Mouse (Mus musculus): Measurements from ENCODE around the gene Fgfr2.

- TF ChIP-seq ZC3H11A (IDR thresholded peaks at IDR 0.05; ENCODE audit: borderline replicate concordance, low read depth, low read length) = no peak
- no peak for TF ChIP-seq MAFK (IDR thresholded peaks at IDR 0.05; ENCODE audit: insufficient read depth, low read depth, low read length)
- TF ChIP-seq HCFC1 (IDR thresholded peaks at IDR 0.05; ENCODE audit: borderline replicate concordance, insufficient read depth, low read length) = no peak
- no peak for TF ChIP-seq ZNF384 (IDR thresholded peaks at IDR 0.05; ENCODE audit: low read depth, low read length)
Measured at GRCm38 (mm10) chr7:130720646-130721335, 2402.4 kb downstream of the Fgfr2 start.
